Mouse (Mus musculus) G1E (cell line): ENCODE results near the gene Polr2l.

Experiments used
- CTCF ChIP-seq: IDR thresholded peaks from 2 replicates; pipeline ENCODE4 v1.5.1; 2012; ENCODE audit warnings: low read depth, low read length, inconsistent platforms, mixed read lengths
- GATA1 ChIP-seq: IDR thresholded peaks from 2 replicates; pipeline ENCODE4 v1.6.1; 2012; ENCODE audit warnings: borderline replicate concordance, low read length, inconsistent platforms, mixed read lengths
- GATA2 ChIP-seq: IDR thresholded peaks from 2 replicates; pipeline ENCODE4 v1.6.1; 2012; ENCODE audit warnings: low read depth, low read length, inconsistent platforms, borderline replicate concordance
- POLR2AphosphoS5 ChIP-seq: IDR thresholded peaks from 2 replicates; pipeline ENCODE4 v1.6.1; 2012; ENCODE audit warnings: low read depth, low read length, inconsistent platforms; ENCODE audit not compliant: insufficient replicate concordance
- TAL1 ChIP-seq: conservative IDR thresholded peaks from 2 replicates; pipeline ENCODE4 v1.6.1; 2012; ENCODE audit warnings: low read depth, low read length, inconsistent platforms, mixed read lengths

GRCm38 (mm10) chr7:141480842-141481497 is 6.0 kb upstream of the Polr2l start:
- peak; percentile 81 for TF ChIP-seq CTCF
- TF ChIP-seq POLR2AphosphoS5 = no peak
- TF ChIP-seq TAL1 = no peak
- TF ChIP-seq GATA2 = no peak
- TF ChIP-seq GATA1 = no peak
